In genomic region chr10:71369466-71369865, GRCm38 (mm10) we compare ENCODE assay signal across 19 mouse cellular contexts. TPM values are rescaled to one million over a fixed set of nuclear protein-coding genes. Genes with fewer than 3 reads are reported as not detected.
A peak's percentile ranks its signal among the peaks of the same experiment; 100 is the strongest.
DNase-seq lines count a peak whose midpoint lies in the region; ATAC-seq and TF ChIP-seq lines count a peak whose summit lies in the region.
"Had no signal": no experiment of that assay in that cellular context is flagged by ENCODE, and none has a peak within 500 bp of the region (broad histone marks: within the 10 kb centered on the region; RNA-seq: fewer than 3 reads in every experiment).

No protein-coding gene starts in this region.

- 0 out of 2 replicates have a peak overlapping the region, but pooled peaks have one; percentile 9 for H3K27ac ChIP-seq in bone marrow macrophage, adult 2 months (ENCODE audit: insufficient read depth, low read depth, low read length)
- H3K27ac ChIP-seq: forebrain, embryonic 13.5 days; hindbrain, embryonic 15.5 days; limb, embryonic 15.5 days; neural tube, embryonic 15.5 days; stomach, embryonic 15.5 days had no signal

- DNase-seq in gonadal fat pad, adult 2 months (ENCODE audit: low read depth) = peak; percentile 93
- peak; percentile 6 for DNase-seq in lung, postnatal 10 days
- no peak for DNase-seq in B cell, adult 2 months
- no peak for DNase-seq in layer of hippocampus, adult 18-20 months (ENCODE audit: low spot score in 2 of 2)
- DNase-seq: adrenal gland, adult 2 months; cerebellum, postnatal 10 days; embryo, embryonic 11 days; kidney, adult 18-20 months; kidney, postnatal 14 days had no signal

- H3K4me3 ChIP-seq in bone marrow macrophage, adult 2 months (ENCODE audit: insufficient read depth, low read length) = no peak overlapping the region
- H3K4me3 ChIP-seq: forebrain, embryonic 13.5 days; heart, embryonic 12.5 days; hindbrain, embryonic 15.5 days; limb, embryonic 15.5 days; myocyte; neural tube, embryonic 15.5 days; stomach, embryonic 15.5 days had no signal

- TF ChIP-seq CTCF in bone marrow macrophage, adult 2 months (IDR thresholded peaks at IDR 0.05; ENCODE audit: low read depth, low read length) = no peak

- TF ChIP-seq POLR2A in bone marrow macrophage, adult 2 months (IDR thresholded peaks at IDR 0.05; ENCODE audit: borderline replicate concordance, low read depth, low read length) = no peak

- peak; percentile 40; the same call in 1 of the 2 replicates for ATAC-seq in neutrophil, adult 5-6 weeks (ENCODE audit: extremely low read depth, insufficient number of reproducible peaks, low FRiP score, poor library complexity, severe bottlenecking)
- no peak for ATAC-seq in CD4-positive, CD25-positive, alpha-beta regulatory T cell, adult 4 months
- ATAC-seq: forebrain, embryonic 13.5 days had no signal

- H3K4me1 ChIP-seq in bone marrow macrophage, adult 2 months (ENCODE audit: control insufficient read depth, insufficient read depth, low read length) = peaks cover 22% of the 10 kb centered on the region
- H3K4me1 ChIP-seq: forebrain, embryonic 13.5 days; heart, embryonic 12.5 days; hindbrain, embryonic 15.5 days; limb, embryonic 15.5 days; neural tube, embryonic 15.5 days; stomach, embryonic 15.5 days had no signal

RNA-seq across cellular contexts. Expression of gene Ipmk, which starts 21.9 kb away (rescaled TPM):
- polyA plus RNA-seq in bone marrow macrophage, adult 2 months (2012; ENCODE audit: insufficient read depth, insufficient read length, missing spikeins) = 18.3 and 19.0 TPM in 2 replicates
- 10.1 and 10.3 TPM in 2 replicates for polyA plus RNA-seq in gonadal fat pad, adult 2 months (2012; rRNA removed)
- total RNA-seq in neutrophil, adult 5-6 weeks (2017) = 39.9 and 41.0 TPM in 2 replicates
- polyA plus RNA-seq in CD4-positive, CD25-positive, alpha-beta regulatory T cell, adult 4 months (2017; shearing (Covaris generic)) = 1 to 10 TPM; 2.9 to 4.1 TPM
- 10 to 100 TPM; 42.7 to 44.3 TPM for total RNA-seq in layer of hippocampus, adult 18-20 months (2021)

RNA-seq across cellular contexts. Expression of gene Cisd1, which starts 24.7 kb away (rescaled TPM):
- 15.1 and 19.4 TPM in 2 replicates for polyA plus RNA-seq in bone marrow macrophage, adult 2 months (2012; ENCODE audit: insufficient read depth, insufficient read length, missing spikeins)
- polyA plus RNA-seq in gonadal fat pad, adult 2 months (2012; rRNA removed) = 62.2 and 76.4 TPM in 2 replicates
- 3.3 and 4.7 TPM in 2 replicates for total RNA-seq in neutrophil, adult 5-6 weeks (2017)
- polyA plus RNA-seq in CD4-positive, CD25-positive, alpha-beta regulatory T cell, adult 4 months (2017; shearing (Covaris generic)) = 10 to 100 TPM; 30.9 to 33.7 TPM
- 100 to 1,000 TPM; 125 to 134 TPM for total RNA-seq in layer of hippocampus, adult 18-20 months (2021)

Comparison
In these comparisons a context has a peak if more than half of its experiments do, and no peak if none do; other contexts are left out.
1. DNase-seq: peak in gonadal fat pad, adult 2 months (single experiment) and lung, postnatal 10 days (single experiment); none in B cell, adult 2 months (0 of 2) and layer of hippocampus, adult 18-20 months (0 of 2).